Mouse (Mus musculus) bone marrow macrophage, adult 2 months (primary cell): ENCODE measurements around the gene Trpt1. TPM values are rescaled to one million over a fixed set of nuclear protein-coding genes. Genes with fewer than 3 reads are reported as not detected.

Experiments
- H3K27ac ChIP-seq: 2 replicates; pipeline ENCODE4 v1.5.1; 2012; ENCODE audit warnings: low read depth, low read length; ENCODE audit not compliant: insufficient read depth
- H3K4me1 ChIP-seq: 2 replicates; pipeline ENCODE4 v1.6.1; 2012; ENCODE audit warnings: low read length; ENCODE audit not compliant: control insufficient read depth, insufficient read depth
- H3K4me3 ChIP-seq: 2 replicates; pipeline ENCODE4 v1.5.1; 2012; ENCODE audit warnings: mild to moderate bottlenecking, low read length, moderate library complexity; ENCODE audit not compliant: insufficient read depth
- CTCF ChIP-seq: IDR thresholded peaks from 2 replicates; pipeline ENCODE4 v1.5.1; 2012; ENCODE audit warnings: low read depth, mild to moderate bottlenecking, low read length, moderate library complexity
- POLR2A ChIP-seq: IDR thresholded peaks from 2 replicates; pipeline ENCODE4 v1.6.1; 2012; ENCODE audit warnings: mild to moderate bottlenecking, low read depth, low read length, borderline replicate concordance
- polyA plus RNA-seq: library from polyadenylated mRNA; stranded (reverse); fragments of >200 nt; gene quantifications from 2 replicates; pipeline ENCODE4 v1.2.4, GENCODE M21; 2012; ENCODE audit not compliant: missing spikeins, insufficient read depth, insufficient read length

The Trpt1 gene
- 1.7 and 2.5 TPM in 2 replicates for polyA plus RNA-seq

GRCm38 (mm10) chr19:6996006-6996405 lies at the start of gene Trpt1, which contains the start of gene Nudt22:
TSS of gene Trpt1 (plus strand) at chr19:6996131.
TSS of gene Nudt22 (minus strand) at chr19:6996117.
- Histone ChIP-seq H3K4me3 (peak within 1 kb of the TSS; percentile 58), H3K27ac (0 out of 2 replicates have a peak within 1 kb of the TSS, but pooled peaks have one; percentile 4), H3K4me1 (peaks cover 13% of the 10 kb centered on the region)
- TF ChIP-seq CTCF (no peak), POLR2A (no peak)

- TF ChIP-seq CTCF (no peak), POLR2A (no peak)
- no peak overlapping the region for H3K4me3 ChIP-seq
- H3K4me1 ChIP-seq = peaks cover 27% of the 10 kb centered on the region
- H3K27ac ChIP-seq = no peak overlapping the region
Observed at GRCm38 (mm10) chr19:6947742-6948141, 48.2 kb upstream of the Trpt1 start.

- Histone ChIP-seq H3K4me1 (peaks cover 32% of the 10 kb centered on the region), H3K27ac (no peak overlapping the region), H3K4me3 (no peak overlapping the region)
- TF ChIP-seq POLR2A (no peak), CTCF (no peak)
Observed at GRCm38 (mm10) chr19:6948186-6948585, 47.7 kb upstream of the Trpt1 start.

GRCm38 (mm10) chr19:6949532-6949931 lies 46.4 kb upstream of the Trpt1 start:
- Histone ChIP-seq H3K27ac (no peak overlapping the region), H3K4me1 (peaks cover 31% of the 10 kb centered on the region), H3K4me3 (no peak overlapping the region)
- TF ChIP-seq POLR2A (no peak), CTCF (no peak)

- Histone ChIP-seq H3K4me1 (peaks cover 31% of the 10 kb centered on the region), H3K4me3 (peak overlapping the region; percentile 86), H3K27ac (no peak overlapping the region)
- no peak for TF ChIP-seq CTCF
- no peak for TF ChIP-seq POLR2A
Observed at GRCm38 (mm10) chr19:6949951-6950350, 46.0 kb upstream of the Trpt1 start.

GRCm38 (mm10) chr19:6950613-6951153 lies 45.2 kb upstream of the Trpt1 start:
- Histone ChIP-seq H3K27ac (peak overlapping the region; percentile 91), H3K4me3 (peak overlapping the region; percentile 86), H3K4me1 (peaks cover 31% of the 10 kb centered on the region)
- TF ChIP-seq CTCF (no peak), POLR2A (no peak)

- TF ChIP-seq POLR2A (no peak), CTCF (no peak)
- Histone ChIP-seq H3K4me3 (peak overlapping the region; percentile 86), H3K4me1 (peaks cover 25% of the 10 kb centered on the region), H3K27ac (peak overlapping the region; percentile 91)
Observed at GRCm38 (mm10) chr19:6951381-6951968, 44.5 kb upstream of the Trpt1 start.

- TF ChIP-seq POLR2A (no peak), CTCF (no peak)
- Histone ChIP-seq H3K4me3 (peak overlapping the region; percentile 76), H3K4me1 (peaks cover 18% of the 10 kb centered on the region), H3K27ac (peak overlapping the region; percentile 91)
Observed at GRCm38 (mm10) chr19:6951994-6952711, 43.8 kb upstream of the Trpt1 start.

- H3K27ac ChIP-seq = peak overlapping the region; percentile 91
Observed at GRCm38 (mm10) chr19:6952712-6953037, 43.3 kb upstream of the Trpt1 start.

GRCm38 (mm10) chr19:6954046-6954445 lies 41.9 kb upstream of the Trpt1 start:
- peaks cover 14% of the 10 kb centered on the region for H3K4me1 ChIP-seq
- TF ChIP-seq CTCF (no peak), POLR2A (no peak)
- no peak overlapping the region for H3K4me3 ChIP-seq
- no peak overlapping the region for H3K27ac ChIP-seq

More at GRCm38 (mm10) chr19:6952712-6953037, 43.3 kb upstream of the Trpt1 start:
- no peak for TF ChIP-seq POLR2A
- TF ChIP-seq CTCF = no peak
- H3K4me3 ChIP-seq = peak overlapping the region; percentile 76
- H3K4me1 ChIP-seq = peaks cover 18% of the 10 kb centered on the region
